Mouse (Mus musculus) E14TG2a.4 (cell line): ENCODE results near the gene Vps4b.
"Not testable (repeated sequence)": the region's sequence is repeated elsewhere in the genome, so short reads cannot be mapped to it uniquely, and the experiment has no call there.

Experiments used
- H3K27me3 ChIP-seq: 2 replicates; pipeline ENCODE4 v1.6.1; 2014; ENCODE audit warnings: low read length, control low read depth; ENCODE audit not compliant: insufficient read depth
- H3K36me3 ChIP-seq: 2 replicates; pipeline ENCODE4 v1.6.1; 2014; ENCODE audit warnings: low read length, control low read depth; ENCODE audit not compliant: insufficient read depth
- H3K4me1 ChIP-seq: replicated peaks from 2 replicates; pipeline ENCODE4 v1.6.1; 2014; ENCODE audit warnings: low read depth, low read length, control low read depth
- H3K4me3 ChIP-seq: replicated peaks from 2 replicates; pipeline ENCODE4 v1.5.1; 2014; ENCODE audit warnings: mild to moderate bottlenecking, low read length
- H3K9me3 ChIP-seq: 2 replicates; pipeline ENCODE4 v1.6.1; 2014; ENCODE audit warnings: low read length, control low read depth
- CTCF ChIP-seq: conservative IDR thresholded peaks from 2 replicates; pipeline ENCODE4 v1.5.1; 2014; ENCODE audit warnings: low read length
- NANOG ChIP-seq: IDR thresholded peaks from 2 replicates; pipeline ENCODE4 v1.6.1; 2014; ENCODE audit warnings: borderline replicate concordance, low read length, mixed read lengths
- POU5F1 ChIP-seq: IDR thresholded peaks from 2 replicates; pipeline ENCODE4 v1.6.1; 2014; ENCODE audit warnings: low read length, borderline replicate concordance

Gene Vps4b

GRCm38 (mm10) chr1:106740735-106741134 is 55.8 kb downstream of the Vps4b start:
- peaks cover 95% of the 10 kb centered on the region for H3K36me3 ChIP-seq
- H3K9me3 ChIP-seq: no peaks in the 10 kb centered on the region
- H3K4me3 ChIP-seq: no peak overlapping the region
- TF ChIP-seq CTCF (no peak), NANOG (no peak)
- no peaks in the 10 kb centered on the region for H3K4me1 ChIP-seq
- H3K27me3 ChIP-seq: no peaks in the 10 kb centered on the region

DNA sequence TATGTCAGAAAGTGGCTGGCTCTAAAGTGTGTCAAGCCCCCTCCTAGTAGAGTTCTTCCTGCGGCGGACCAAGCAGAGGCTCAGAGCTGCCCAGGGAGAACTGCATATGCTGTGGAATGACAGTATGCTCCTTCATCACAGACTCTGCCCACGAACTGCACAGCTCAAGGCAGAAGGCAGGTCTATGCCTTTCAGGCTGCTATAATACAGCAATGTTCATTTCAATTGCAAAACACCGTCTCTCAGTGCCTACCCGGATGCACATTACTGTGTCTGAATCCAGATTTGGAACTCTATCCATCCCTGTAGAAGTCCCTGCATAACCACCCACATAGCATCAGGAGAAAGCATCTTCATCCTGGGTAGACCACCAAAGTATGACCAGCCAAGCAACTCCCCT is 56.7 kb downstream of the Vps4b start:
- H3K9me3 ChIP-seq: peaks cover under 1% of the 10 kb centered on the region; the same call in 1 of the 2 replicates
- no peak overlapping the region for H3K4me3 ChIP-seq
- no peaks in the 10 kb centered on the region for H3K27me3 ChIP-seq
- no peak for TF ChIP-seq CTCF
- TF ChIP-seq NANOG: no peak
- no peak for TF ChIP-seq POU5F1
- peaks cover 95% of the 10 kb centered on the region for H3K36me3 ChIP-seq
- no peaks in the 10 kb centered on the region for H3K4me1 ChIP-seq

GRCm38 (mm10) chr1:106738092-106738491 is 58.4 kb downstream of the Vps4b start:
- Histone ChIP-seq H3K36me3 (peaks cover 93% of the 10 kb centered on the region), H3K4me1 (no peaks in the 10 kb centered on the region), H3K4me3 (no peak overlapping the region), H3K9me3 (peaks cover 10% of the 10 kb centered on the region), H3K27me3 (no peaks in the 10 kb centered on the region)
- no peak for TF ChIP-seq NANOG
- TF ChIP-seq POU5F1: no peak
- peak; percentile 64 for TF ChIP-seq CTCF

DNA sequence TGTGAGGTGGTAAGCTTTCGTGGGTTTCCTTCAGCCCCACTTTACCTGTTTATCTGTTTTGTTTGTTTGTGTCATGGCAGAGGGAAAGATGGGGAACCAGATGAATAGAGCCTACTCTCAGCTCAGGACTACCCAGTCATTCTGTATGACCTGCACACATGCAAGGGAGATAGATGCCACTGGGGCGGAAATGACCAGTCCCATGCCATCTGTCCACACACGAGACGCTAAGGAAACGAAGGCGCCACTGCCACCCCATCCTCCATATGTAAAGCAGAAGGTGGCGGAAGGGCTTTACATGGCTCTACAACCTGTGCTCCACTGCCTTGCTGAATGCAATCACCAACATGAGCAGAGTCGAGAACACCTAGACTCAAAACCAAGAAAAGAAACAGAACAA is 60.3 kb downstream of the Vps4b start:
- TF ChIP-seq NANOG: no peak
- no peak for TF ChIP-seq POU5F1
- TF ChIP-seq CTCF: no peak
- Histone ChIP-seq H3K4me1 (no peaks in the 10 kb centered on the region), H3K36me3 (peaks cover 76% of the 10 kb centered on the region), H3K9me3 (peaks cover 10% of the 10 kb centered on the region), H3K4me3 (no peak overlapping the region), H3K27me3 (no peaks in the 10 kb centered on the region)

- H3K4me1 ChIP-seq: no peaks in the 10 kb centered on the region
- H3K36me3 ChIP-seq: peaks cover 70% of the 10 kb centered on the region
- no peak overlapping the region for H3K4me3 ChIP-seq
- TF ChIP-seq NANOG: no peak
- peak; percentile 63 for TF ChIP-seq CTCF
- TF ChIP-seq POU5F1: no peak
- H3K9me3 ChIP-seq: peaks cover 10% of the 10 kb centered on the region
- no peaks in the 10 kb centered on the region for H3K27me3 ChIP-seq
These were observed 60.9 kb downstream of the Vps4b start for GRCm38 (mm10) chr1:106735586-106735985.

GRCm38 (mm10) chr1:106722061-106722460 is 74.5 kb downstream of the Vps4b start:
- TF ChIP-seq NANOG: no peak
- TF ChIP-seq POU5F1: peak; percentile 63; the same call in 1 of the 2 replicates
- TF ChIP-seq CTCF: no peak
- H3K27me3 ChIP-seq: peaks cover under 1% of the 10 kb centered on the region; the same call in 1 of the 2 replicates
- H3K4me1 ChIP-seq: peaks cover 14% of the 10 kb centered on the region

GRCm38 (mm10) chr1:106717736-106718135 is 78.8 kb downstream of the Vps4b start:
- not testable (repeated sequence) for H3K9me3 ChIP-seq, H3K36me3 ChIP-seq, H3K4me3 ChIP-seq
- peaks cover 27% of the 10 kb centered on the region for H3K27me3 ChIP-seq
- H3K4me1 ChIP-seq: peaks cover 18% of the 10 kb centered on the region

More at GRCm38 (mm10) chr1:106722061-106722460, 74.5 kb downstream of the Vps4b start:
- Histone ChIP-seq H3K36me3 (peaks cover 33% of the 10 kb centered on the region), H3K4me3 (no peak overlapping the region), H3K9me3 (no peaks in the 10 kb centered on the region)

DNA sequence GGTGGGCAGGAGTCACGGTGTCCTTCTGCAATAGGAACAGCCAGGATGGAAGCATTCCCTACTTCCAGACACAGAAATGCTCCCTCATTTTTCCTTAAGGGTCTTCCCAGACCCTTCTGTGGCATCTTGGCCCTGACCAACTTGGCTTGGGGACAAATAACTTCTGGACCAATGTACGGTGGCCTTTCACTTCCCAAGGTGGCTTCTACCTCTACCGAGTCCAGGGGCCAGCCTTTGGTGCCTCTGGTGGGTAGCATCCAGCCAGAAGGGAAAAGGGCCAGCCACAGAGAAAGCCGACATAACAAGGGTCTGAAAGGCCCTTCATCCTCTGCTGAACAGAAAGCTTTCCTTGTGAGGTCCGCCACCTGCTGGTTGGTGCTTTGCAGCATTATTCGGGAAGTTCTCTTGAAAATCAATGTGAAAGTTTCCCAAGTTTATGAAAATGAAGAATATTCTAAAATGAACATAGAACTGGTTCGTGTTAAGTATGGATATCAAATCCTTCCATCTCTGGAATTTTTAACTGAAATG is 79.4 kb downstream of the Vps4b start:
- no peaks in the 10 kb centered on the region for H3K36me3 ChIP-seq
- no peaks in the 10 kb centered on the region for H3K9me3 ChIP-seq

DNA sequence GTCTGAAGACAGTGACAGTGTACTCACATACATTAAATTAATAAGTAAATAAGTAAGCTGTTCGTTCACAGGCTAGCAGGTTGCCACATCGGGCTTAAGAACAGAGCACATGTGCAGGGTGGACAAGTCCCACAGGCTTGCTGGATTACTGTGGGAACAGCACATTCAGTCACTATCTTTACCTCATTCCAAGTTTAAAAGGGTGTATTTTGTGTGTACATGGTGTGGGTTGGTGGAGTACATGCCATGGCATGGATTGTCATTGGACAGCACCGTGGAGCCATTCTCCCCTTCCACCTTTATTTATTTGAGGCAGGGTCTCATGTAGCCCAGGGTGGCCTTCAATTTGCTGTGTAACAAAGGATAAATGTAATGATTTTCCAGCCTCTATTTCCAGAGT is 80.4 kb downstream of the Vps4b start:
- H3K4me1 ChIP-seq: peaks cover 12% of the 10 kb centered on the region; the same call in 1 of the 2 replicates
- no peak overlapping the region for H3K4me3 ChIP-seq
- no peaks in the 10 kb centered on the region for H3K36me3 ChIP-seq
- peaks cover 43% of the 10 kb centered on the region for H3K27me3 ChIP-seq
- TF ChIP-seq CTCF (no peak), NANOG (no peak), POU5F1 (no peak)
- H3K9me3 ChIP-seq: no peaks in the 10 kb centered on the region

More for the DNA sequence above, 79.4 kb downstream of the Vps4b start:
- TF ChIP-seq CTCF (peak; percentile 29), NANOG (no peak), POU5F1 (no peak)
- peaks cover 17% of the 10 kb centered on the region for H3K4me1 ChIP-seq
- H3K27me3 ChIP-seq: peaks cover 33% of the 10 kb centered on the region
- no peak overlapping the region for H3K4me3 ChIP-seq
